In the genomic region with DNA sequence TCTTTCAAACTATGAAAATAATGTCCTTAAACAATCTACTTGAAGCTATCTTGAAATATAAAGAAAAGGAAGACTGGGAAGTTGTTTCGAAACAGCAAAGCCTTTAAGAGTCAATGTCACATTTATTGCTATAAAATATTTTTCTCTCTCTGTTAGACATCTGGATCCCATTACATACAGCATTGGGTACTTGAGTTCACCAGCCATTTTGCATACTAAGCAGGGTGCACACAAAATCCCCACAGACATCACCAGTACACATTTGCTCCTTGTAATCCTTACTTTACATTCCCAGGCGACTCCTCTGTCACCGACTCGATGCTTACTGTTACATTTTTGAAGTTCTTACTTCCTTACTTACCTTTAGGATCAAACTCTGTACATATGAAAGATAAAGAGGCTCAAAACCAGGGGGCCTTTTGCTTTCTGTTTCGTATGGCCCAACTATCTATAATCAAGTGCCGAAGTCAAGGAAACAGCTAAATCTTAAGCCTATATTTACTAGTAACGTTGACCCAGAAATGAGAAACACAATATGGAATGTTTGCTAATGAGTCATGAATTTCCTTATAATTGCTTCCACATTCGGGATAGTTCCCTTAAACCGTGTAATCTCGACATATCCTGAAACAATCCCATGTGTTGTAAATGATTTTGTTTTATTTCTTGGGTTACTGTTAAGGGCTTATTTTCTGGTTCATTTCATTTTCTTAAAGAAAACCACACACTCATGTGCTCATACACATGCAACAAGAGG, we compare ENCODE assay signal across 30 mouse cellular contexts. TPM values are rescaled to one million over a fixed set of nuclear protein-coding genes. Genes with fewer than 3 reads are reported as not detected.
DNase-seq lines count a peak whose midpoint lies in the region; ATAC-seq and TF ChIP-seq lines count a peak whose summit lies in the region.
"Had no signal": no experiment of that assay in that cellular context is flagged by ENCODE, and none has a peak within 500 bp of the region (broad histone marks: within the 10 kb centered on the region; RNA-seq: fewer than 3 reads in every experiment).

No protein-coding gene starts in this region.

- DNase-seq in kidney, postnatal 0 days (ENCODE audit: low spot score): peak; percentile 30
- DNase-seq in kidney, adult 9 months: no peak
- DNase-seq in hindlimb bud, embryonic 11.5 days (ENCODE audit: extremely low spot score, low read depth, low spot score): peak; percentile 39
- DNase-seq in stomach, postnatal 0 days (ENCODE audit: low spot score): no peak
- DNase-seq in layer of hippocampus, adult 18-20 months (ENCODE audit: low spot score in 2 of 2): no peak
- no peak for DNase-seq in left cerebral cortex, adult 9 months (ENCODE audit: low spot score in 2 of 2)
- DNase-seq in spleen, adult 12 weeks (ENCODE audit: low spot score): no peak
- DNase-seq: adrenal gland, postnatal 14 days; B cell, adult 2 months; cerebellum, adult 2 months; gastrocnemius, adult 2 months; lung, adult 18-20 months; lung, postnatal 10 days; right cerebral cortex, postnatal 14 days; spleen, adult 18-20 months; thymus, postnatal 4 days had no signal

- no peaks in the 10 kb centered on the region for H3K9me3 ChIP-seq in kidney, postnatal 0 days (replicated peaks; ENCODE audit: low read length)
- no peaks in the 10 kb centered on the region for H3K9me3 ChIP-seq in embryonic facial prominence, embryonic 13.5 days
- H3K9me3 ChIP-seq in stomach, postnatal 0 days (ENCODE audit: control insufficient read depth, low read length): no peaks in the 10 kb centered on the region
- H3K9me3 ChIP-seq: forebrain, embryonic 13.5 days; heart, embryonic 10.5 days; hindbrain, embryonic 10.5 days; limb, embryonic 13.5 days; liver, embryonic 12.5 days; midbrain, embryonic 13.5 days; neural tube, embryonic 12.5 days had no signal

- H3K4me2 ChIP-seq in kidney, postnatal 0 days (ENCODE audit: low read length): no peak overlapping the region
- H3K4me2 ChIP-seq in embryonic facial prominence, embryonic 13.5 days: peak overlapping the region; percentile 36
- H3K4me2 ChIP-seq in stomach, postnatal 0 days (replicated peaks; ENCODE audit: low read depth): no peak overlapping the region
- H3K4me2 ChIP-seq: forebrain, embryonic 13.5 days; limb, embryonic 13.5 days; liver, embryonic 12.5 days; midbrain, embryonic 13.5 days; neural tube, embryonic 12.5 days had no signal

- H3K9ac ChIP-seq in kidney, postnatal 0 days (ENCODE audit: low read depth, low read length): no peak overlapping the region
- no peak overlapping the region for H3K9ac ChIP-seq in embryonic facial prominence, embryonic 13.5 days
- H3K9ac ChIP-seq in stomach, postnatal 0 days (ENCODE audit: low read length): no peak overlapping the region
- H3K9ac ChIP-seq: forebrain, embryonic 13.5 days; limb, embryonic 13.5 days; liver, embryonic 12.5 days; midbrain, embryonic 13.5 days; neural tube, embryonic 12.5 days had no signal

- TF ChIP-seq CTCF in kidney, postnatal 0 days (IDR thresholded peaks at IDR 0.05; ENCODE audit: low read depth): no peak
- no peak for TF ChIP-seq CTCF in stomach, postnatal 0 days (IDR thresholded peaks at IDR 0.05; ENCODE audit: low read depth)

- H3K27me3 ChIP-seq in kidney, postnatal 0 days (ENCODE audit: insufficient read depth, low read length): no peaks in the 10 kb centered on the region
- peaks cover 71% of the 10 kb centered on the region for H3K27me3 ChIP-seq in embryonic facial prominence, embryonic 13.5 days
- H3K27me3 ChIP-seq in stomach, postnatal 0 days (ENCODE audit: control insufficient read depth, insufficient read depth, low read length): no peaks in the 10 kb centered on the region
- H3K27me3 ChIP-seq: forebrain, embryonic 13.5 days; limb, embryonic 13.5 days; liver, embryonic 12.5 days; midbrain, embryonic 13.5 days; neural tube, embryonic 12.5 days had no signal

- no peak overlapping the region for H3K4me3 ChIP-seq in kidney, postnatal 0 days (replicated peaks; ENCODE audit: low read depth, low read length)
- H3K4me3 ChIP-seq in embryonic facial prominence, embryonic 13.5 days: no peak overlapping the region
- no peak overlapping the region for H3K4me3 ChIP-seq in stomach, postnatal 0 days (ENCODE audit: low read depth, low read length)
- H3K4me3 ChIP-seq: erythroblast, embryonic 14.5 days; forebrain, embryonic 13.5 days; gastrocnemius, adult 2 months; heart, embryonic 10.5 days; hindbrain, embryonic 10.5 days; limb, embryonic 13.5 days; liver, embryonic 12.5 days; midbrain, embryonic 13.5 days; neural tube, embryonic 12.5 days had no signal

- ATAC-seq in kidney, postnatal 0 days (replicated peaks; ENCODE audit: low FRiP score, low read depth): no peak
- no peak for ATAC-seq in embryonic facial prominence, embryonic 13.5 days (ENCODE audit: insufficient number of reproducible peaks, insufficient read depth, low FRiP score, low TSS enrichment, low read depth)
- peak; percentile 64; the same call in 1 of the 2 replicates for ATAC-seq in stomach, postnatal 0 days (ENCODE audit: low FRiP score, low TSS enrichment)
- ATAC-seq: forebrain, embryonic 13.5 days; hindbrain, postnatal 0 days; intestine, postnatal 0 days; liver, embryonic 12.5 days; midbrain, embryonic 13.5 days had no signal

- no peak for TF ChIP-seq EP300 in stomach, postnatal 0 days (optimal IDR thresholded peaks at IDR 0.05)

- H3K36me3 ChIP-seq in kidney, postnatal 0 days (ENCODE audit: insufficient read depth, low read length): peaks cover 21% of the 10 kb centered on the region
- no peaks in the 10 kb centered on the region for H3K36me3 ChIP-seq in embryonic facial prominence, embryonic 13.5 days
- H3K36me3 ChIP-seq in stomach, postnatal 0 days (ENCODE audit: control insufficient read depth, insufficient read depth, low read length): no peaks in the 10 kb centered on the region
- H3K36me3 ChIP-seq: heart, embryonic 10.5 days; midbrain, embryonic 13.5 days; neural tube, embryonic 12.5 days had no signal

- WGBS in kidney, postnatal 0 days: 81% methylated on average over 10 of the region's 10 CpGs
- 30% methylated on average over 10 of the region's 10 CpGs for WGBS in embryonic facial prominence, embryonic 13.5 days
- WGBS in stomach, postnatal 0 days: 56% methylated on average over 10 of the region's 10 CpGs

- H3K27ac ChIP-seq in kidney, postnatal 0 days: no peak overlapping the region
- 0 out of 2 replicates have a peak overlapping the region, but pooled peaks have one; percentile 35 for H3K27ac ChIP-seq in embryonic facial prominence, embryonic 13.5 days
- H3K27ac ChIP-seq in stomach, postnatal 0 days (replicated peaks): no peak overlapping the region
- H3K27ac ChIP-seq: forebrain, embryonic 13.5 days; gastrocnemius, adult 2 months; heart, embryonic 10.5 days; hindbrain, embryonic 10.5 days; hindbrain, postnatal 0 days; limb, embryonic 13.5 days; liver, embryonic 12.5 days; midbrain, embryonic 13.5 days; neural tube, embryonic 12.5 days had no signal

- no peaks in the 10 kb centered on the region for H3K4me1 ChIP-seq in kidney, postnatal 0 days (replicated peaks; ENCODE audit: insufficient read depth, low read length)
- peaks cover 10% of the 10 kb centered on the region for H3K4me1 ChIP-seq in embryonic facial prominence, embryonic 13.5 days
- no peaks in the 10 kb centered on the region for H3K4me1 ChIP-seq in stomach, postnatal 0 days (replicated peaks; ENCODE audit: control insufficient read depth, insufficient read depth)
- H3K4me1 ChIP-seq: forebrain, embryonic 13.5 days; heart, embryonic 10.5 days; hindbrain, embryonic 10.5 days; liver, embryonic 12.5 days; midbrain, embryonic 13.5 days; neural tube, embryonic 12.5 days had no signal

RNA-seq across cellular contexts. Expression of gene Nr2f2, which starts 49.8 kb away (rescaled TPM):
- 190 and 203 TPM in 2 replicates for polyA plus RNA-seq in kidney, postnatal 0 days (2015; fragmentation: Nextera tagmentation; extraction: Ambion mirVana)
- polyA plus RNA-seq in embryonic facial prominence, embryonic 13.5 days (2015; fragmentation: Nextera tagmentation; extraction: Ambion mirVana): 36.0 and 42.9 TPM in 2 replicates
- polyA plus RNA-seq in stomach, postnatal 0 days (2015; fragmentation: Nextera tagmentation; extraction: Ambion mirVana): 52.8 and 53.9 TPM in 2 replicates
- 10 to 100 TPM; 40.8 to 55.2 TPM for total RNA-seq in layer of hippocampus, adult 18-20 months (2021)
- total RNA-seq: granulocyte monocyte progenitor cell, adult 5-6 weeks; megakaryocyte progenitor cell, adult 5-6 weeks; MEL had no signal
- polyA plus RNA-seq: erythroblast, embryonic 14.5 days had no signal

Comparison
In these comparisons a context has a peak if more than half of its experiments do, and no peak if none do; other contexts are left out.
1. DNase-seq: peak in kidney, postnatal 0 days (single experiment) and hindlimb bud, embryonic 11.5 days (single experiment); none in kidney, adult 9 months (single experiment), stomach, postnatal 0 days (single experiment), layer of hippocampus, adult 18-20 months (0 of 2), left cerebral cortex, adult 9 months (0 of 2) and spleen, adult 12 weeks (single experiment).